Mouse (Mus musculus) lung, postnatal 0 days (tissue): ENCODE results near the gene Ceacam2. TPM values are rescaled to one million over a fixed set of nuclear protein-coding genes. Genes with fewer than 3 reads are reported as not detected.
A peak's percentile ranks its signal among the peaks of the same experiment; 100 is the strongest.
"Not testable (repeated sequence)": the region's sequence is repeated elsewhere in the genome, so short reads cannot be mapped to it uniquely, and the experiment has no call there.

ENCODE experiments used
- ATAC-seq: fragments of 200-750 bp; cut with Nextera tagmentation; 2 replicates; pipeline ENCODE4 v1.8.0; 2017; ENCODE audit warnings: moderate library complexity
- DNase-seq: peaks from one replicate; pipeline ENCODE4 v3.0.0-alpha.2; 2016; ENCODE audit warnings: low spot score
- H3K27ac ChIP-seq: fragments of 300-500 bp; sonication (generic); 2 replicates; pipeline ENCODE4 v1.5.1; 2014; ENCODE audit warnings: antibody characterized with exemption, mild to moderate bottlenecking, low read length, mixed read lengths
- H3K27me3 ChIP-seq: fragments of 300-500 bp; sonication (generic); replicated peaks from 2 replicates; pipeline ENCODE4 v1.6.1; 2014; ENCODE audit warnings: low read length, mixed read lengths; ENCODE audit not compliant: insufficient read depth
- H3K36me3 ChIP-seq: fragments of 300-500 bp; sonication (generic); 2 replicates; pipeline ENCODE4 v1.6.1; 2014; ENCODE audit warnings: low read length, mixed read lengths; ENCODE audit not compliant: insufficient read depth
- H3K4me1 ChIP-seq: fragments of 300-500 bp; sonication (generic); 2 replicates; pipeline ENCODE4 v1.6.1; 2014; ENCODE audit warnings: antibody characterized with exemption, low read depth, low read length, mixed read lengths; ENCODE audit not compliant: insufficient read depth
- H3K4me2 ChIP-seq: fragments of 300-500 bp; sonication (generic); replicated peaks from 2 replicates; pipeline ENCODE4 v1.6.1; 2014; ENCODE audit warnings: low read depth, mild to moderate bottlenecking, low read length, moderate library complexity, mixed read lengths
- H3K4me3 ChIP-seq: fragments of 300-500 bp; sonication (generic); 2 replicates; pipeline ENCODE4 v1.5.1; 2014; ENCODE audit warnings: low read depth, low read length
- H3K9ac ChIP-seq: fragments of 300-500 bp; sonication (generic); replicated peaks from 2 replicates; pipeline ENCODE4 v1.6.1; 2014; ENCODE audit warnings: low read depth, mild to moderate bottlenecking
- H3K9me3 ChIP-seq: fragments of 300-500 bp; sonication (generic); 2 replicates; pipeline ENCODE4 v1.6.1; 2016; ENCODE audit warnings: low read length, mixed read lengths
- CTCF ChIP-seq: IDR thresholded peaks from 2 replicates; pipeline ENCODE4 v1.5.1; 2016; ENCODE audit warnings: antibody characterized with exemption, mild to moderate bottlenecking
- EP300 ChIP-seq: IDR thresholded peaks from 2 replicates; pipeline ENCODE4 v1.6.1; 2016; ENCODE audit warnings: antibody characterized with exemption, mild to moderate bottlenecking, control low read depth
- WGBS: fragments of 180-500 bp; shearing (Covaris S2); extraction: QIAGEN DNeasy Blood & Tissue Kit; methylation state at CpG from one replicate; pipeline ENCODE4 v1.1.7; 2014; 5-methylcytosine and 5-hydroxymethylcytosine counted together
- polyA plus RNA-seq: library from polyadenylated mRNA; unstranded; fragments of >200 nt; fragmentation: Nextera tagmentation; extraction: Ambion mirVana; gene quantifications from 2 replicates; pipeline ENCODE4 v1.2.1, GENCODE M21; 2015

The Ceacam2 gene
- polyA plus RNA-seq, 1 experiment from 2014 or later, result not detected

- no peak overlapping the region for H3K27ac ChIP-seq
- no peaks in the 10 kb centered on the region for H3K36me3 ChIP-seq
- DNase-seq (no peak), ATAC-seq (no peak)
- TF ChIP-seq EP300 (no peak), CTCF (no peak)
- no peaks in the 10 kb centered on the region for H3K9me3 ChIP-seq
- H3K4me3 ChIP-seq, result no peak overlapping the region
- no peaks in the 10 kb centered on the region for H3K4me1 ChIP-seq
- no peak overlapping the region for H3K4me2 ChIP-seq
- H3K27me3 ChIP-seq, result no peaks in the 10 kb centered on the region
- H3K9ac ChIP-seq, result no peak overlapping the region
- 3% methylated on average over 3 of the region's 3 CpGs for WGBS
Observed at GRCm38 (mm10) chr7:25509925-25510324, 29.7 kb downstream of the Ceacam2 start.

DNA sequence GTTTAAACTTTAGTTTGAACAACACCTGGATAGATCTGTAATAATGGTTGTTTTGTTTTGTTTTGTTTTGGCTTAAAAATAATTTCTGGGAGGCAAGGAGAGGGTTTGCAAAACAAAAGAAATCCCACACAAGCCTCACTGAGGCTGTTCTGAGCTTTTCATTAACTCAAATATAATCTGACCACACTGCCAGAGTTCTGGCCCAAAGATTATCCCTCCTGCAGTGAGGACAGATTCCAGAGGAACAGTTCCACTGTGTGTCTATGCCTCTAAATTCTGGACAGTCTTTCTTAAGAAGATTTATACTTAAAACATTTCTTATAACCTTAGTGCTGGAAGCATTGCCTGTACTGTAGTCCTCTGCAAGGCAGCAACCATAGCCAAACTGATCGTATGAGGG lies 45.0 kb downstream of the Ceacam2 start:
- TF ChIP-seq CTCF (no peak), EP300 (no peak)
- Histone ChIP-seq H3K27ac (no peak overlapping the region), H3K9ac (no peak overlapping the region), H3K4me1 (no peaks in the 10 kb centered on the region), H3K27me3 (no peaks in the 10 kb centered on the region), H3K4me2 (no peak overlapping the region), H3K36me3 (no peaks in the 10 kb centered on the region), H3K9me3 (no peaks in the 10 kb centered on the region), H3K4me3 (no peak overlapping the region)
- ATAC-seq (no peak), DNase-seq (no peak)
- 79% methylated on average over 1 of the region's 1 CpGs for WGBS

GRCm38 (mm10) chr7:25490698-25491097 lies 49.0 kb downstream of the Ceacam2 start:
- H3K27me3 ChIP-seq, DNase-seq, H3K4me1 ChIP-seq, H3K9me3 ChIP-seq, ATAC-seq, H3K4me2 ChIP-seq, H3K36me3 ChIP-seq, H3K9ac ChIP-seq, H3K27ac ChIP-seq, H3K4me3 ChIP-seq: not testable (repeated sequence)
- no CpG with 5 or more reads among the region's 1 CpGs for WGBS

GRCm38 (mm10) chr7:25489382-25489781 lies 50.3 kb downstream of the Ceacam2 start:
- not testable (repeated sequence) for H3K4me3 ChIP-seq, DNase-seq, H3K9me3 ChIP-seq, ATAC-seq, H3K4me1 ChIP-seq, H3K9ac ChIP-seq, H3K27ac ChIP-seq, H3K36me3 ChIP-seq, H3K27me3 ChIP-seq, H3K4me2 ChIP-seq
- 83% methylated on average over 3 of the region's 3 CpGs for WGBS

GRCm38 (mm10) chr7:25486186-25486585 lies 53.5 kb downstream of the Ceacam2 start:
- no peak for TF ChIP-seq EP300
- TF ChIP-seq CTCF, result peak; percentile 44
- Histone ChIP-seq H3K9me3 (no peaks in the 10 kb centered on the region), H3K27me3 (no peaks in the 10 kb centered on the region), H3K4me2 (no peak overlapping the region), H3K9ac (no peak overlapping the region), H3K4me1 (no peaks in the 10 kb centered on the region), H3K27ac (no peak overlapping the region), H3K4me3 (no peak overlapping the region), H3K36me3 (no peaks in the 10 kb centered on the region)
- ATAC-seq (no peak), DNase-seq (peak; percentile 29)
- 17% methylated on average over 1 of the region's 1 CpGs for WGBS

- ATAC-seq, result no peak
- WGBS, result 62% methylated on average over 5 of the region's 5 CpGs
Observed at GRCm38 (mm10) chr7:25485061-25485460, 54.6 kb downstream of the Ceacam2 start.

GRCm38 (mm10) chr7:25483133-25483735 lies 56.4 kb downstream of the Ceacam2 start:
- no peaks in the 10 kb centered on the region for H3K4me1 ChIP-seq
- no peak overlapping the region for H3K9ac ChIP-seq
- peak; percentile 70 for DNase-seq
- H3K4me2 ChIP-seq, result no peak overlapping the region
- no peak overlapping the region for H3K27ac ChIP-seq
- TF ChIP-seq CTCF (no peak), EP300 (no peak)
- ATAC-seq, result peak; percentile 93
- H3K27me3 ChIP-seq, result no peaks in the 10 kb centered on the region
- WGBS, result 54% methylated on average over 8 of the region's 8 CpGs
- no peak overlapping the region for H3K4me3 ChIP-seq
- no peaks in the 10 kb centered on the region for H3K36me3 ChIP-seq
- no peaks in the 10 kb centered on the region for H3K9me3 ChIP-seq

More at GRCm38 (mm10) chr7:25485061-25485460, 54.6 kb downstream of the Ceacam2 start:
- H3K36me3 ChIP-seq, result no peaks in the 10 kb centered on the region
- H3K27me3 ChIP-seq, result no peaks in the 10 kb centered on the region
- DNase-seq, result no peak
- H3K4me3 ChIP-seq, result no peak overlapping the region
- no peak overlapping the region for H3K4me2 ChIP-seq
- H3K4me1 ChIP-seq, result no peaks in the 10 kb centered on the region
- no peak overlapping the region for H3K9ac ChIP-seq
- no peak overlapping the region for H3K27ac ChIP-seq
- TF ChIP-seq CTCF (no peak), EP300 (no peak)
- H3K9me3 ChIP-seq, result no peaks in the 10 kb centered on the region
